Mouse (Mus musculus): ENCODE measurements at regions not wholly inside any gene's neighbourhood (a gene's known extent, or its start where the extent isn't known, plus 50 kb on each side); places are given as distances from the start of the nearest gene placed in this dataset.

DNA sequence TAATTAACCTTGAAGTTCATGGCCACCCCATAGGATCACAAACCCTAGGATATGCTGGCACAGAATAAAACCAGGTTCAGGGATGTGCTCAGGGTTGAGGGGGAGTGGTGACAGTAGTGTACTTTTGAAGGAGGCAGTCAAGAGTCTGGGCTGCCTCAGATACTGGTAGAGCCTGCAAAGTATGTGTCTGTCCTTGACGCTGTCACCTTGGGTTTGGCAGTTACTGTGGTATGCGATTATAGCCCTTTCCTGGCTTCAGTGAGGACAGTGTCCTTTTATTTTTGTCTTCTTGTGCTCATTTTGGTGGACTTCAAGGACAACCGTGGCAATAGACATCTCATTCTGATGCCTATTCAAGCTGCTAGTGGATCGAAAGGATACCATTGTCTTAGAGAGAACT, 268.1 kb downstream of the Rnd3 start:
- no peaks in the 10 kb centered on the region for H3K36me3 ChIP-seq (ENCODE audit: control insufficient read depth, insufficient read depth)
- no peak for TF ChIP-seq SRF (IDR thresholded peaks at IDR 0.05; ENCODE audit: control insufficient read depth, insufficient read length, low read depth)
- TF ChIP-seq TCF3 (IDR thresholded peaks at IDR 0.05; ENCODE audit: insufficient read length, low read depth): no peak
- TF ChIP-seq MAX (IDR thresholded peaks at IDR 0.05; ENCODE audit: low read depth): no peak
- no peak for TF ChIP-seq E2F4 (IDR thresholded peaks at IDR 0.05; ENCODE audit: insufficient read depth)
- no peak for TF ChIP-seq CEBPB (IDR thresholded peaks at IDR 0.05; ENCODE audit: insufficient read depth, poor library complexity, severe bottlenecking)
- TF ChIP-seq TCF12 (IDR thresholded peaks at IDR 0.05; ENCODE audit: insufficient read depth, poor library complexity, severe bottlenecking): no peak
- TF ChIP-seq USF1 (IDR thresholded peaks at IDR 0.05; ENCODE audit: low read depth): no peak
- no peak for TF ChIP-seq MYOG (IDR thresholded peaks at IDR 0.05; ENCODE audit: control insufficient read depth in 1 of 3, insufficient read depth in 1 of 3, insufficient read length in 2 of 3, low read depth in 2 of 3)
- H3K4me2 ChIP-seq (ENCODE audit: low read depth): no peak overlapping the region
- H3K4me3 ChIP-seq: no peak overlapping the region
- H3K79me2 ChIP-seq (ENCODE audit: control insufficient read depth, insufficient read depth): no peaks in the 10 kb centered on the region
- no peaks in the 10 kb centered on the region for H3K27me3 ChIP-seq (ENCODE audit: control insufficient read depth, insufficient read depth, insufficient read length)
- no peak overlapping the region for H3ac ChIP-seq (ENCODE audit: control insufficient read depth, insufficient read length)

GRCm38 (mm10) chr2:50877716-50878115, 271.2 kb downstream of the Rnd3 start:
- no peak for TF ChIP-seq USF1 (IDR thresholded peaks at IDR 0.05; ENCODE audit: low read depth)
- TF ChIP-seq TCF12 (IDR thresholded peaks at IDR 0.05; ENCODE audit: insufficient read depth, poor library complexity, severe bottlenecking): peak; percentile 22
- TF ChIP-seq MAX (IDR thresholded peaks at IDR 0.05; ENCODE audit: low read depth): peak; percentile 19
- peak; percentile 84 for TF ChIP-seq CEBPB (IDR thresholded peaks at IDR 0.05; ENCODE audit: insufficient read depth, poor library complexity, severe bottlenecking)
- TF ChIP-seq TCF3 (IDR thresholded peaks at IDR 0.05; ENCODE audit: insufficient read length, low read depth): no peak
- peak in 1 of 3 experiments; percentile 34 for TF ChIP-seq MYOG (IDR thresholded peaks at IDR 0.05; ENCODE audit: control insufficient read depth in 1 of 3, insufficient read depth in 1 of 3, insufficient read length in 2 of 3, low read depth in 2 of 3)
- TF ChIP-seq POLR2A (IDR thresholded peaks at IDR 0.05; ENCODE audit: insufficient read length, low read depth): no peak
- Histone ChIP-seq H3K79me2 (ENCODE audit: control insufficient read depth, insufficient read depth) (no peaks in the 10 kb centered on the region), H3K4me3 (peak overlapping the region; percentile 8), H3K27me3 (ENCODE audit: control insufficient read depth, insufficient read depth, insufficient read length) (no peaks in the 10 kb centered on the region), H3ac (ENCODE audit: control insufficient read depth, insufficient read length) (no peak overlapping the region), H3K4me2 (ENCODE audit: low read depth) (peak overlapping the region; percentile 69), H3K36me3 (ENCODE audit: control insufficient read depth, insufficient read depth) (no peaks in the 10 kb centered on the region)

- H3K36me3 ChIP-seq (ENCODE audit: control insufficient read depth, insufficient read depth): no peaks in the 10 kb centered on the region
- no peak overlapping the region for H3ac ChIP-seq (ENCODE audit: control insufficient read depth, insufficient read length)
- no peak overlapping the region for H3K4me2 ChIP-seq (ENCODE audit: low read depth)
- H3K79me2 ChIP-seq (ENCODE audit: control insufficient read depth, insufficient read depth): no peaks in the 10 kb centered on the region
- no peak overlapping the region for H3K4me3 ChIP-seq
- no peaks in the 10 kb centered on the region for H3K27me3 ChIP-seq (ENCODE audit: control insufficient read depth, insufficient read depth, insufficient read length)
- peak in 1 of 3 experiments; percentile 50 for TF ChIP-seq MYOG (IDR thresholded peaks at IDR 0.05; ENCODE audit: control insufficient read depth in 1 of 3, insufficient read depth in 1 of 3, insufficient read length in 2 of 3, low read depth in 2 of 3)
- no peak for TF ChIP-seq CEBPB (IDR thresholded peaks at IDR 0.05; ENCODE audit: insufficient read depth, poor library complexity, severe bottlenecking)
- TF ChIP-seq MAX (IDR thresholded peaks at IDR 0.05; ENCODE audit: low read depth): no peak
- TF ChIP-seq TCF12 (IDR thresholded peaks at IDR 0.05; ENCODE audit: insufficient read depth, poor library complexity, severe bottlenecking): no peak
- TF ChIP-seq MYOD1 (IDR thresholded peaks at IDR 0.05; ENCODE audit: control insufficient read depth in 1 of 3, insufficient read length in 2 of 3, low read depth in 2 of 3): peak in 1 of 3 experiments; percentile 38
- TF ChIP-seq SRF (IDR thresholded peaks at IDR 0.05; ENCODE audit: control insufficient read depth, insufficient read length, low read depth): no peak
- no peak for TF ChIP-seq REST (IDR thresholded peaks at IDR 0.05; ENCODE audit: insufficient read depth, insufficient read length)
- no peak for TF ChIP-seq POLR2A (IDR thresholded peaks at IDR 0.05; ENCODE audit: insufficient read length, low read depth)
- no peak for TF ChIP-seq TCF3 (IDR thresholded peaks at IDR 0.05; ENCODE audit: insufficient read length, low read depth)
- no peak for TF ChIP-seq POLR2AphosphoS2 (IDR thresholded peaks at IDR 0.05; ENCODE audit: insufficient read length, low read depth)
These were observed 273.8 kb downstream of the Rnd3 start for GRCm38 (mm10) chr2:50875072-50875471.

DNA sequence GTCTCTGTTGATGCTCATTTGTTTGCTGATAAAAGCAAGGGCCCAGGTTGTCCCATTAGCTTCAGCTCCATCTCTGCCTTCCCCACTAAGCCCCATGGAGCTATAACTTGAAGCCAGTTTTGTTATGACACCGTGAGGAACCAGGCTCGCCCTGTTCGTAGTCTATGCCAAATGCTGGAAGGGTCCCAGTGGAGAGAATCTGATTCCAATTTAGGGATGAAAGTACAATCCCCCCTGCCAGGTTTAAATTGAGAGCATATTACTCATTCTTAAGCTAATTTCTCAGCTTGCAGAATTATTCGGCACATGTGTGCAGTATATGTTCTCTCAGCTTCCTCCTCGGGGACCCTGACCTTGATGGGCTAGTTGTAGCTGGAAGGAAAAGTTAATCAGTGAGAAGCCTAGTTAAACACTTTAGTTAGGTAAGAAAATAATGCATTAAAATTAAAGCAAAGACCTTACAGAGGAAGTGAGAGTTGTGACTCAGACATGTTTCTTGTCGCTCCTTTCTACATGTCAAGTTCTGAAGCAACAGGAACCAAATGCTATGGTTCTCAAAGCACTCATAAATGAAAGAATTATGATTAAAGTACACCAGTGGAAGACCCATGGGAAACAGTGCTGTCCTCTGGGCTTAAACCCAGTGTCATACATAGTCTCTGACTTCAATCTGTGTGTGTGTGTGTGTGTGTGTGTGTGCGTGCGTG, 295.2 kb downstream of the Rnd3 start:
- TF ChIP-seq POLR2A (IDR thresholded peaks at IDR 0.05; ENCODE audit: insufficient read length, low read depth): no peak
- TF ChIP-seq TCF3 (IDR thresholded peaks at IDR 0.05; ENCODE audit: insufficient read length, low read depth): no peak
- TF ChIP-seq REST (IDR thresholded peaks at IDR 0.05; ENCODE audit: insufficient read depth, insufficient read length): no peak
- no peak for TF ChIP-seq SRF (IDR thresholded peaks at IDR 0.05; ENCODE audit: control insufficient read depth, insufficient read length, low read depth)
- TF ChIP-seq MYOG (IDR thresholded peaks at IDR 0.05; ENCODE audit: control insufficient read depth in 1 of 3, insufficient read depth in 1 of 3, insufficient read length in 2 of 3, low read depth in 2 of 3): no peak
- no peak for TF ChIP-seq USF1 (IDR thresholded peaks at IDR 0.05; ENCODE audit: low read depth)
- no peak for TF ChIP-seq CEBPB (IDR thresholded peaks at IDR 0.05; ENCODE audit: insufficient read depth, poor library complexity, severe bottlenecking)
- Histone ChIP-seq H3K27me3 (ENCODE audit: control insufficient read depth, insufficient read depth, insufficient read length) (no peaks in the 10 kb centered on the region), H3K4me2 (ENCODE audit: low read depth) (no peak overlapping the region)

GRCm38 (mm10) chr2:50852413-50852919, 296.4 kb downstream of the Rnd3 start:
- TF ChIP-seq MYOG (IDR thresholded peaks at IDR 0.05; ENCODE audit: control insufficient read depth in 1 of 3, insufficient read depth in 1 of 3, insufficient read length in 2 of 3, low read depth in 2 of 3) (no peak), SRF (IDR thresholded peaks at IDR 0.05; ENCODE audit: control insufficient read depth, insufficient read length, low read depth) (no peak), MYOD1 (IDR thresholded peaks at IDR 0.05; ENCODE audit: control insufficient read depth in 1 of 3, insufficient read length in 2 of 3, low read depth in 2 of 3) (no peak), TCF12 (IDR thresholded peaks at IDR 0.05; ENCODE audit: insufficient read depth, poor library complexity, severe bottlenecking) (no peak), CEBPB (IDR thresholded peaks at IDR 0.05; ENCODE audit: insufficient read depth, poor library complexity, severe bottlenecking) (no peak), POLR2AphosphoS2 (IDR thresholded peaks at IDR 0.05; ENCODE audit: insufficient read length, low read depth) (no peak), E2F4 (IDR thresholded peaks at IDR 0.05; ENCODE audit: insufficient read depth) (no peak)
- Histone ChIP-seq H3K79me2 (ENCODE audit: control insufficient read depth, insufficient read depth) (no peaks in the 10 kb centered on the region), H3K4me3 (no peak overlapping the region), H3ac (ENCODE audit: control insufficient read depth, insufficient read length) (no peak overlapping the region), H3K4me2 (ENCODE audit: low read depth) (no peak overlapping the region), H3K27me3 (ENCODE audit: control insufficient read depth, insufficient read depth, insufficient read length) (no peaks in the 10 kb centered on the region), H3K36me3 (ENCODE audit: control insufficient read depth, insufficient read depth) (no peaks in the 10 kb centered on the region)

More for the DNA sequence above, 295.2 kb downstream of the Rnd3 start:
- no peaks in the 10 kb centered on the region for H3K79me2 ChIP-seq (ENCODE audit: control insufficient read depth, insufficient read depth)
- H3K36me3 ChIP-seq (ENCODE audit: control insufficient read depth, insufficient read depth): no peaks in the 10 kb centered on the region
- H3ac ChIP-seq (ENCODE audit: control insufficient read depth, insufficient read length): no peak overlapping the region
- H3K4me3 ChIP-seq: no peak overlapping the region

Measured in myocyte (in vitro differentiated cells).